Mouse (Mus musculus) midbrain, embryonic 15.5 days (tissue): ENCODE measurements at regions not wholly inside any gene's neighbourhood (a gene's known extent, or its start where the extent isn't known, plus 50 kb on each side); places are given as distances from the start of the nearest gene placed in this dataset.

ENCODE experiments used
- ATAC-seq: fragments of 200-750 bp; cut with Nextera tagmentation; replicated peaks from 2 replicates; pipeline ENCODE4 v1.8.0; 2017; ENCODE audit warnings: moderate TSS enrichment
- H3K27ac ChIP-seq: fragments of 300-500 bp; sonication (generic); 2 replicates; pipeline ENCODE4 v1.5.1; 2015; ENCODE audit warnings: mild to moderate bottlenecking, inconsistent platforms
- H3K27me3 ChIP-seq: fragments of 300-500 bp; sonication (generic); replicated peaks from 2 replicates; pipeline ENCODE4 v1.6.1; 2015; ENCODE audit warnings: inconsistent platforms
- H3K36me3 ChIP-seq: fragments of 300-500 bp; sonication (generic); replicated peaks from 2 replicates; pipeline ENCODE4 v1.6.1; 2015; ENCODE audit warnings: inconsistent platforms
- H3K4me1 ChIP-seq: fragments of 300-500 bp; sonication (generic); 2 replicates; pipeline ENCODE4 v1.6.1; 2015; ENCODE audit warnings: inconsistent platforms
- H3K4me2 ChIP-seq: fragments of 300-500 bp; sonication (generic); 2 replicates; pipeline ENCODE4 v1.6.1; 2015; ENCODE audit warnings: inconsistent platforms, mild to moderate bottlenecking, moderate library complexity
- H3K4me3 ChIP-seq: fragments of 300-500 bp; sonication (generic); 2 replicates; pipeline ENCODE4 v1.5.1; 2015; ENCODE audit warnings: mild to moderate bottlenecking, inconsistent platforms
- H3K9ac ChIP-seq: fragments of 300-500 bp; sonication (generic); 2 replicates; pipeline ENCODE4 v1.6.1; 2015; ENCODE audit warnings: mild to moderate bottlenecking, inconsistent platforms
- H3K9me3 ChIP-seq: fragments of 300-500 bp; sonication (generic); 2 replicates; pipeline ENCODE4 v1.6.1; 2016; ENCODE audit warnings: inconsistent platforms
- WGBS: fragments of 180-500 bp; shearing (Covaris S2); methylation state at CpG from one replicate; pipeline ENCODE4 v1.1.7; 2015; ENCODE audit warnings: mixed read lengths; 5-methylcytosine and 5-hydroxymethylcytosine counted together

- no peak overlapping the region for H3K27ac ChIP-seq
- no peak overlapping the region for H3K4me2 ChIP-seq
- H3K4me3 ChIP-seq = no peak overlapping the region
- H3K4me1 ChIP-seq = no peaks in the 10 kb centered on the region
- H3K9ac ChIP-seq = no peak overlapping the region
- no peaks in the 10 kb centered on the region for H3K27me3 ChIP-seq
- H3K36me3 ChIP-seq = no peaks in the 10 kb centered on the region
- ATAC-seq = no peak
- H3K9me3 ChIP-seq = no peaks in the 10 kb centered on the region
- WGBS = 30% methylated on average over 6 of the region's 6 CpGs
These were observed 148.5 kb downstream of the Clic5 start for GRCm38 (mm10) chr17:44336842-44337241.

GRCm38 (mm10) chr17:44337253-44337652 lies 148.9 kb downstream of the Clic5 start:
- H3K9ac ChIP-seq = no peak overlapping the region
- no peak for ATAC-seq
- WGBS = 80% methylated on average over 5 of the region's 5 CpGs

GRCm38 (mm10) chr17:44344542-44344941 lies 156.2 kb downstream of the Clic5 start:
- Histone ChIP-seq H3K27ac (no peak overlapping the region), H3K4me2 (no peak overlapping the region), H3K9me3 (no peaks in the 10 kb centered on the region), H3K27me3 (no peaks in the 10 kb centered on the region; the same call in 1 of the 2 replicates), H3K9ac (no peak overlapping the region), H3K4me1 (no peaks in the 10 kb centered on the region), H3K36me3 (no peaks in the 10 kb centered on the region), H3K4me3 (no peak overlapping the region)
- ATAC-seq = no peak
- 94% methylated on average over 2 of the region's 2 CpGs for WGBS

More at GRCm38 (mm10) chr17:44337253-44337652, 148.9 kb downstream of the Clic5 start:
- no peaks in the 10 kb centered on the region for H3K4me1 ChIP-seq
- no peaks in the 10 kb centered on the region for H3K36me3 ChIP-seq
- no peaks in the 10 kb centered on the region for H3K9me3 ChIP-seq
- H3K4me2 ChIP-seq = no peak overlapping the region
- no peak overlapping the region for H3K4me3 ChIP-seq
- H3K27ac ChIP-seq = no peak overlapping the region
- no peaks in the 10 kb centered on the region for H3K27me3 ChIP-seq

DNA sequence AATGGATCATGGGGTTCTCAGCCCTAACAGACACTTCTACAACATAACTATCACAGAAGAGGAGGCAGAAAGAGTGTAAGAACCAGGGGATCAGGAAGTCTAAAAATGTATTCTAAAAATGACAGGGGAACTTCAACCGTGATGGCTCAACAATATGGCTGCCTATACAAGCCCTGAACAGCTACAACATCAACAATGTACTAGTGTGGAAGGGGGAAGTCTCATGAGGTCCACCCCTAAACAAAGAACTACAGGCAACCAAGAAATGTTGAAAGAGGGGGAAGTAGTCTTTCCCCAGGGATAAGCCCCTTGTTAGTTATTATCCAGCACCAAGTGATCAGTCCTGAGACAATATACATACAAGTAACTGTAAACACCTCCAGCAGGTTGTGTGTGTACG lies 157.0 kb downstream of the Clic5 start:
- Histone ChIP-seq H3K9me3 (no peaks in the 10 kb centered on the region), H3K27me3 (no peaks in the 10 kb centered on the region; the same call in 1 of the 2 replicates), H3K27ac (no peak overlapping the region), H3K4me1 (no peaks in the 10 kb centered on the region), H3K9ac (no peak overlapping the region), H3K36me3 (no peaks in the 10 kb centered on the region), H3K4me2 (no peak overlapping the region), H3K4me3 (no peak overlapping the region)
- 89% methylated on average over 2 of the region's 2 CpGs for WGBS
- no peak for ATAC-seq

GRCm38 (mm10) chr17:44350201-44350948 lies 162.0 kb downstream of the Clic5 start:
- no peak overlapping the region for H3K4me2 ChIP-seq
- H3K27me3 ChIP-seq = no peaks in the 10 kb centered on the region; the same call in 1 of the 2 replicates
- WGBS = 66% methylated on average over 20 of the region's 20 CpGs
- ATAC-seq = no peak
- H3K4me3 ChIP-seq = no peak overlapping the region
- H3K4me1 ChIP-seq = 0 out of 2 replicates have a peak, but pooled peaks cover 6% of the 10 kb centered on the region
- H3K9me3 ChIP-seq = no peaks in the 10 kb centered on the region
- H3K36me3 ChIP-seq = no peaks in the 10 kb centered on the region
- no peak overlapping the region for H3K9ac ChIP-seq
- no peak overlapping the region for H3K27ac ChIP-seq

DNA sequence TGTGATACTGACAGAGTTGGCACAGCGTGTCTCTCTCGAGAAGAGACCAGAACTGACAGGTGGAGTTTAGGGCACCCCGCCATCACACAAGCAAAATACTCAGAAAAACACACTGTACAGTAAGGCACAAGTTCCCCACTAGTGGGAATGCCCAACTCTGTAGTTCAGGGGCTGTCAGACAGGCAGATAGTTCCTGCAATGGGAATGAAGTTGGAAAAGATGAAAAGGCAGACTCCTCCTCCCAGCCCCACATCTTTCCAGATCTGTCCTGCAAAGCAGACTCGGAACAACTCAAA lies 162.5 kb downstream of the Clic5 start:
- no peaks in the 10 kb centered on the region for H3K9me3 ChIP-seq
- H3K4me1 ChIP-seq = 0 out of 2 replicates have a peak, but pooled peaks cover 6% of the 10 kb centered on the region
- no peak overlapping the region for H3K4me2 ChIP-seq
- H3K27ac ChIP-seq = no peak overlapping the region
- H3K9ac ChIP-seq = no peak overlapping the region
- no peak overlapping the region for H3K4me3 ChIP-seq
- WGBS = 87% methylated on average over 4 of the region's 4 CpGs
- H3K27me3 ChIP-seq = no peaks in the 10 kb centered on the region; the same call in 1 of the 2 replicates
- no peaks in the 10 kb centered on the region for H3K36me3 ChIP-seq
- no peak for ATAC-seq

DNA sequence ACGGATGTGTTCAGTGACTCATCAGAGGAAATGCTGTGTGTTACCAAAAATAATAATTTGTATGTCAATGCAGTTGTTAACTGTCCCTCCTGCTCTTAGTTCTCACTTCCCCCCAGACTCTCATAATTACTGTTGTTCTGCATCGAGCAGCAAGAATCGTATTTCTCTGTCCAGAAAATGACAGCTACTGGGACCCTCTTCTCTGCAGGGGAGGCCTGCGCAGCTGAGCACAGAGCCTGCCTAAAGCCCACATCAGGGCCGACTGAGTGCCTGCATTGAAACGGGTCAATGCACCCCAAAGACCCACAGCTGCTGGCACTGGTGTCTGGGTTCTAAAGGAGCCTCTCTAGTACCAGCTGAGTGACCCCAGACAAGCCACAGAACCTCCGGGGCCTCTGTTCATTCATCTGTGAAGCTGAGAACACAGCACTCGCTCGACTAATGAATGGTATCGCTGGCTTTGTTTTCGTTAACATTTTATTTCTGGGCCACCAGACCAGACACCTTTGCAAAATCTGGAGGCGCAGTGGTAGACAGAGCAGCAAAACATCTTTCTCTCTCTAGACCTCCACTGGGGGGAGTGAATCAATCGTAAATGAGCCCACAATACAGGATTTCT lies 163.2 kb downstream of the Clic5 start:
- peak overlapping the region; percentile 7; the same call in 1 of the 2 replicates for H3K4me2 ChIP-seq
- H3K9me3 ChIP-seq = no peaks in the 10 kb centered on the region
- H3K27ac ChIP-seq = no peak overlapping the region
- no peak for ATAC-seq
- 21% methylated on average over 13 of the region's 13 CpGs for WGBS
- H3K9ac ChIP-seq = no peak overlapping the region
- no peaks in the 10 kb centered on the region; the same call in 1 of the 2 replicates for H3K27me3 ChIP-seq
- H3K4me3 ChIP-seq = no peak overlapping the region
- no peaks in the 10 kb centered on the region for H3K36me3 ChIP-seq
- H3K4me1 ChIP-seq = 0 out of 2 replicates have a peak, but pooled peaks cover 6% of the 10 kb centered on the region

DNA sequence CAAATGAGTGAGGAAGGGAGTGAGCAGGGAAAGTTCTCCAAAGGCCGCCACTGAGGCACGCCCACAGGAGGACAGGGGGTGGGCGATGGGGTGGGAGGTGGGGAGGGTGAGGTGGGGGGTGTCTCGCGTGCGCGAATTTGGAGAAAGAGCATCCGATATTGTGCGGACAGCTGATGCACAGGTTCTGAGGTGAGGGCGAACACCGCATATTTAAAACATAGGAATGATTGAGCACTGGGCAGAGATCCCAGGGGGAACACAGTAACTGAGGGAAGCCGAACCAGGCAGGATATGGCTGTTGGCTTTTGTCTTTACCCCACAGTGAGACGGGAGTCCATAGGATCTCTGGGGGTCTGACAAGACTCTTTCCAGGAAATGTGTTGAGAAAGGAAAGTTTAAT lies 163.8 kb downstream of the Clic5 start:
- no peak overlapping the region for H3K9ac ChIP-seq
- no peaks in the 10 kb centered on the region for H3K9me3 ChIP-seq
- H3K4me1 ChIP-seq = 0 out of 2 replicates have a peak, but pooled peaks cover 6% of the 10 kb centered on the region
- no peak overlapping the region for H3K27ac ChIP-seq
- H3K36me3 ChIP-seq = no peaks in the 10 kb centered on the region
- peak overlapping the region; percentile 7; the same call in 1 of the 2 replicates for H3K4me2 ChIP-seq
- no peak overlapping the region for H3K4me3 ChIP-seq
- ATAC-seq = no peak
- WGBS = 69% methylated on average over 13 of the region's 13 CpGs
- H3K27me3 ChIP-seq = no peaks in the 10 kb centered on the region; the same call in 1 of the 2 replicates

- no peak overlapping the region for H3K4me3 ChIP-seq
- no peaks in the 10 kb centered on the region for H3K9me3 ChIP-seq
- H3K27ac ChIP-seq = no peak overlapping the region
- 83% methylated on average over 4 of the region's 4 CpGs for WGBS
- H3K9ac ChIP-seq = no peak overlapping the region
- no peaks in the 10 kb centered on the region for H3K27me3 ChIP-seq
- H3K36me3 ChIP-seq = no peaks in the 10 kb centered on the region
- ATAC-seq = no peak
- H3K4me2 ChIP-seq = no peak overlapping the region
- no peaks in the 10 kb centered on the region for H3K4me1 ChIP-seq
These were observed 174.7 kb downstream of the Clic5 start for GRCm38 (mm10) chr17:44363111-44363510.

GRCm38 (mm10) chr17:44364494-44364893 lies 176.1 kb downstream of the Clic5 start:
- Histone ChIP-seq H3K4me1 (no peaks in the 10 kb centered on the region), H3K36me3 (no peaks in the 10 kb centered on the region), H3K9me3 (no peaks in the 10 kb centered on the region), H3K4me2 (no peak overlapping the region), H3K4me3 (no peak overlapping the region), H3K9ac (no peak overlapping the region), H3K27ac (no peak overlapping the region), H3K27me3 (no peaks in the 10 kb centered on the region)
- WGBS = 95% methylated on average over 6 of the region's 6 CpGs
- no peak for ATAC-seq

DNA sequence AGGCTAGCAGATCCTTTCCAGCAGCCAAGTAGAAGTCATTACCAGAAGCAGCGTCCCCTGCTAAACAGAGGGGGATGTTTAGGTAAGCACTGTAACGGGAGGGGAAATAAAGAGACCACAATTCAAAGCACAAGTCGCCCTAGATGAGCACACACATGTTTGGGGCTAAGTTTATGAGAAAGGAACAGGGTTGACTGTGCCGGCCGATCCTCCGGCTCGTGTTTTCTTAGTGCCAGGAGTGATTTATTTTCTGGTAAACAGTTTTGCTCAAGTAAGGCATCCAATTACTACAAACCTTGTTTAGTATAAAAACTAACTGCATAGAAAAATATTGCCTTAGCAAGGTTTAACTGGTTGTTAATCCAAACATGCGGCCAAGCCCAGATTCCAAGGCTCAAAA lies 178.1 kb downstream of the Clic5 start:
- no peak overlapping the region for H3K9ac ChIP-seq
- no peak overlapping the region for H3K4me2 ChIP-seq
- H3K27ac ChIP-seq = no peak overlapping the region
- H3K27me3 ChIP-seq = no peaks in the 10 kb centered on the region
- no peaks in the 10 kb centered on the region for H3K4me1 ChIP-seq
- H3K4me3 ChIP-seq = no peak overlapping the region
- H3K36me3 ChIP-seq = no peaks in the 10 kb centered on the region
- H3K9me3 ChIP-seq = no peaks in the 10 kb centered on the region
- no peak for ATAC-seq
- WGBS = 81% methylated on average over 8 of the region's 8 CpGs

GRCm38 (mm10) chr17:44367561-44367960 lies 179.2 kb downstream of the Clic5 start:
- Histone ChIP-seq H3K4me1 (no peaks in the 10 kb centered on the region), H3K4me2 (no peak overlapping the region), H3K27me3 (no peaks in the 10 kb centered on the region), H3K4me3 (no peak overlapping the region), H3K27ac (no peak overlapping the region), H3K9ac (no peak overlapping the region), H3K36me3 (no peaks in the 10 kb centered on the region), H3K9me3 (no peaks in the 10 kb centered on the region)
- 51% methylated on average over 5 of the region's 5 CpGs for WGBS
- no peak for ATAC-seq

DNA sequence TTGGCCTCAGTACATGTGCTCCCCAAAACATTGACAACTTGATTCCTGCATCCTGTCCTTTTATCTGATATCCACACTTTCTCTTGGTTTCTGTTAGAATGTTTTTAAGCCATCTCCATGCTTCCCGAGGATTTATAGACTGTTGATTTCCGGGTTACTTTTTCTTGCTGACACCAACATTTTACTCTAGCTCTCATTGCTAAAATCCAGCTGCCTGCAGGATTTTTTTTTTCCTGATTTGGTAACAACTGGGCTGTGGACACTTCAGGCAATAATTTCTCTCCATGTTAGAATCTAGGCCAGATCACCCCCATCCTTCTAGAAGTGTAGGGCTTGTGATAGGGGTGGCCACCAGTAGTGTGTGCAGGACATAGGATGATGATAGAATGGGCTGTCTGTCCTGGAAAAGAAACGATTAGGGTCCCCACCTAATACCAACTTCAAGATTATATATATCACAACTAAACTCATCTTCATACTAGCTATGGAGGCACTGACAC lies 182.6 kb downstream of the Clic5 start:
- WGBS = 89% methylated on average over 3 of the region's 3 CpGs
- ATAC-seq = no peak
- no peaks in the 10 kb centered on the region for H3K36me3 ChIP-seq
- no peak overlapping the region for H3K4me3 ChIP-seq
- H3K27me3 ChIP-seq = no peaks in the 10 kb centered on the region
- no peaks in the 10 kb centered on the region for H3K9me3 ChIP-seq
- no peak overlapping the region for H3K9ac ChIP-seq
- no peak overlapping the region for H3K4me2 ChIP-seq
- no peaks in the 10 kb centered on the region for H3K4me1 ChIP-seq
- H3K27ac ChIP-seq = no peak overlapping the region
